ENCODE assay signal across 9 mouse cellular contexts in the genomic region with DNA sequence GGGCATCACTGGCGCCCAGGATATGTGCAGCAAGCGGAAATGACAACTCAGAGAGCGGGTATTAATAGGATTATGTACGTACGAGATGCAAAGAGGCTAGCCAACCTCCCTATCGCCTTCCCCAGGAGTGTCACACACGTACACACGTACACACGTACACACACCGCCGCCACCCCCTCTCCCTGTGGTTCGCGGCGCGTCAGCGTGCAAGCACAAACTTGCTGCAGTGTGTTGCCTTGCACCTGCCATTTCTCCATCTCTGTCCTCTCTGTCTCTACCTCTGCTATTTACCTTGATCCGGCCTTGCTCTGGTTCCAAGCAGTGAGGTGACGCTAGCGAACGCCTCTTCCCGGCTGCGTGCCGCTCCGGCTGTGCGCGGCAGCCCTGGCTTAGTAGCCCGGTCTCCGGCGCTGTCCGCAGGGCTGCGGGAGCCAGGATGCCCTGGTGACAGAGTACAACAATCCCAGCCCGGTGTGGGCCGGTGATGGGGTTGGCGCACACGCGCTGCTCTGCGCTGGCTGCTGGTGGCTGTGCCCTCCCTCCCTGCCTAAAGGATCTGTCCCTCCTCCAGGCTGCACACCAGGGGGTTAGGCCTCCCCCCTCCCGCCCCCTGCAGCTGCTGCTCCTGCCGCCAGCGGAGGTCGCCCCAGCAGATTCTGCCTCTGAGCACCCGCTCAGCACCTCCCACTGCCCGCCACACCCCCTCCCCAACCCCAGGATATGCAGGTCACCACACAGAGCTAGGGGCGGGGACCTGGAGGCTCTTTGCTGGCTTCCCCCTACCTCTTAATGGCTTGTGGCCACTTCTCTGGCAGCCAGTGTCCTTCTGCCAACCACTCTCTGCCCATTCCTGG. TPM values are rescaled to one million over a fixed set of nuclear protein-coding genes. Genes with fewer than 3 reads are reported as not detected.
DNase-seq lines count a peak whose midpoint lies in the region; ATAC-seq and TF ChIP-seq lines count a peak whose summit lies in the region.
"Had no signal": no experiment of that assay in that cellular context is flagged by ENCODE, and none has a peak within 500 bp of the region (broad histone marks: within the 10 kb centered on the region; RNA-seq: fewer than 3 reads in every experiment).

No protein-coding gene starts in this region.

- H3K9me3 ChIP-seq in erythroblast, embryonic 14.5 days (ENCODE audit: control insufficient read depth, low read length): no peaks in the 10 kb centered on the region
- no peaks in the 10 kb centered on the region for H3K9me3 ChIP-seq in embryonic facial prominence, embryonic 10.5 days
- no peaks in the 10 kb centered on the region for H3K9me3 ChIP-seq in heart, embryonic 12.5 days (replicated peaks)
- no peaks in the 10 kb centered on the region for H3K9me3 ChIP-seq in kidney, postnatal 0 days (replicated peaks; ENCODE audit: low read length)
- H3K9me3 ChIP-seq in limb, embryonic 15.5 days: no peaks in the 10 kb centered on the region
- no peaks in the 10 kb centered on the region for H3K9me3 ChIP-seq in midbrain, embryonic 15.5 days

- peak; percentile 9; the same call in 1 of the 2 replicates for TF ChIP-seq CTCF in kidney, postnatal 0 days (IDR thresholded peaks at IDR 0.05; ENCODE audit: low read depth)

- H3K27ac ChIP-seq in embryonic facial prominence, embryonic 10.5 days (replicated peaks): no peak overlapping the region; the same call in 1 of the 2 replicates
- no peak overlapping the region for H3K27ac ChIP-seq in heart, embryonic 12.5 days (ENCODE audit: poor library complexity, severe bottlenecking)
- H3K27ac ChIP-seq in kidney, postnatal 0 days: no peak overlapping the region
- no peak overlapping the region for H3K27ac ChIP-seq in limb, embryonic 15.5 days
- peak overlapping the region; percentile 91 for H3K27ac ChIP-seq in midbrain, embryonic 15.5 days

- peak; percentile 75 for DNase-seq in embryonic facial prominence, embryonic 10.5 days (ENCODE audit: low spot score)
- peak; percentile 43 for DNase-seq in kidney, postnatal 0 days (ENCODE audit: low spot score)
- peak; percentile 11 to 46 for DNase-seq in spleen, postnatal 10 days (ENCODE audit: low spot score in 2 of 2)

- no peaks in the 10 kb centered on the region for H3K36me3 ChIP-seq in erythroblast, embryonic 14.5 days (ENCODE audit: control insufficient read depth)
- H3K36me3 ChIP-seq in embryonic facial prominence, embryonic 10.5 days (replicated peaks): no peaks in the 10 kb centered on the region
- no peaks in the 10 kb centered on the region for H3K36me3 ChIP-seq in heart, embryonic 12.5 days
- no peaks in the 10 kb centered on the region for H3K36me3 ChIP-seq in kidney, postnatal 0 days (ENCODE audit: insufficient read depth, low read length)
- no peaks in the 10 kb centered on the region for H3K36me3 ChIP-seq in limb, embryonic 15.5 days
- H3K36me3 ChIP-seq in midbrain, embryonic 15.5 days (replicated peaks): no peaks in the 10 kb centered on the region

- H3K4me3 ChIP-seq in erythroblast, embryonic 14.5 days (replicated peaks): peak overlapping the region; percentile 40
- H3K4me3 ChIP-seq in embryonic facial prominence, embryonic 10.5 days: peak overlapping the region; percentile 62
- H3K4me3 ChIP-seq in heart, embryonic 12.5 days: peak overlapping the region; percentile 55
- H3K4me3 ChIP-seq in kidney, postnatal 0 days (replicated peaks; ENCODE audit: low read depth, low read length): peak overlapping the region; percentile 42
- H3K4me3 ChIP-seq in limb, embryonic 15.5 days: peak overlapping the region; percentile 44
- peak overlapping the region; percentile 81 for H3K4me3 ChIP-seq in midbrain, embryonic 15.5 days

- WGBS in embryonic facial prominence, embryonic 10.5 days: under 1% methylated on average over 44 of the region's 44 CpGs
- 1% methylated on average over 42 of the region's 44 CpGs for WGBS in heart, embryonic 12.5 days
- 2% methylated on average over 43 of the region's 44 CpGs for WGBS in kidney, postnatal 0 days
- under 1% methylated on average over 41 of the region's 44 CpGs for WGBS in limb, embryonic 15.5 days
- under 1% methylated on average over 44 of the region's 44 CpGs for WGBS in midbrain, embryonic 15.5 days

- peak overlapping the region; percentile 99 for H3K4me2 ChIP-seq in heart, embryonic 12.5 days
- peak overlapping the region; percentile 84 for H3K4me2 ChIP-seq in kidney, postnatal 0 days (ENCODE audit: low read length)
- H3K4me2 ChIP-seq in limb, embryonic 15.5 days: peak overlapping the region; percentile 91
- peak overlapping the region; percentile 81 for H3K4me2 ChIP-seq in midbrain, embryonic 15.5 days

- H3K4me1 ChIP-seq in erythroblast, embryonic 14.5 days (ENCODE audit: control insufficient read depth): peaks cover 2% of the 10 kb centered on the region; the same call in 1 of the 2 replicates
- peaks cover 14% of the 10 kb centered on the region for H3K4me1 ChIP-seq in embryonic facial prominence, embryonic 10.5 days
- H3K4me1 ChIP-seq in heart, embryonic 12.5 days (replicated peaks): peaks cover 12% of the 10 kb centered on the region
- H3K4me1 ChIP-seq in kidney, postnatal 0 days (replicated peaks; ENCODE audit: insufficient read depth, low read length): no peaks in the 10 kb centered on the region
- peaks cover 10% of the 10 kb centered on the region for H3K4me1 ChIP-seq in limb, embryonic 15.5 days
- H3K4me1 ChIP-seq in midbrain, embryonic 15.5 days: peaks cover 18% of the 10 kb centered on the region

- H3K27me3 ChIP-seq in erythroblast, embryonic 14.5 days (ENCODE audit: control insufficient read depth): peaks cover 12% of the 10 kb centered on the region
- H3K27me3 ChIP-seq in embryonic facial prominence, embryonic 10.5 days (replicated peaks; ENCODE audit: low read depth, poor library complexity, severe bottlenecking): peaks cover 20% of the 10 kb centered on the region
- peaks cover 4% of the 10 kb centered on the region; the same call in 1 of the 2 replicates for H3K27me3 ChIP-seq in heart, embryonic 12.5 days (replicated peaks)
- H3K27me3 ChIP-seq in kidney, postnatal 0 days (ENCODE audit: insufficient read depth, low read length): 0 out of 2 replicates have a peak, but pooled peaks cover 2% of the 10 kb centered on the region
- H3K27me3 ChIP-seq in limb, embryonic 15.5 days: peaks cover 9% of the 10 kb centered on the region; the same call in 1 of the 2 replicates
- no peaks in the 10 kb centered on the region; the same call in 1 of the 2 replicates for H3K27me3 ChIP-seq in midbrain, embryonic 15.5 days (replicated peaks)

- peak overlapping the region; percentile 53 for H3K9ac ChIP-seq in heart, embryonic 12.5 days
- peak overlapping the region; percentile 42 for H3K9ac ChIP-seq in kidney, postnatal 0 days (ENCODE audit: low read depth, low read length)
- H3K9ac ChIP-seq in limb, embryonic 15.5 days: peak overlapping the region; percentile 28; the same call in 1 of the 2 replicates
- H3K9ac ChIP-seq in midbrain, embryonic 15.5 days: peak overlapping the region; percentile 82

- no peak for ATAC-seq in erythroblast, adult 5-6 weeks (replicated peaks; ENCODE audit: low FRiP score, poor library complexity, severe bottlenecking)
- ATAC-seq in heart, embryonic 12.5 days (ENCODE audit: insufficient number of reproducible peaks, low FRiP score): peak; percentile 78
- ATAC-seq in kidney, postnatal 0 days (replicated peaks; ENCODE audit: low FRiP score, low read depth): peak; percentile 82
- 0 out of 2 replicates have a peak, but pooled peaks have one; percentile 48 for ATAC-seq in limb, embryonic 15.5 days (ENCODE audit: insufficient number of reproducible peaks, low FRiP score, low TSS enrichment, low read depth)
- ATAC-seq in midbrain, embryonic 15.5 days (replicated peaks): peak; percentile 96

RNA-seq across cellular contexts. Expression of a gene that starts 0.9 kb away (rescaled TPM):
- 0.15 and 0.19 TPM in 2 replicates for polyA plus RNA-seq in erythroblast, embryonic 14.5 days (2012)
- total RNA-seq in erythroblast, adult 5-6 weeks (2015; ENCODE audit: low replicate concordance): 50.5 and 51.4 TPM in 2 replicates
- total RNA-seq in erythroblast, adult 5-6 weeks (2017; ENCODE audit: low replicate concordance): 49.9 and 54.9 TPM in 2 replicates
- polyA plus RNA-seq in embryonic facial prominence, embryonic 10.5 days (2016; fragmentation: Nextera tagmentation; extraction: Ambion mirVana): 2.5 and 2.6 TPM in 2 replicates
- polyA plus RNA-seq in heart, embryonic 12.5 days (2016; fragmentation: Nextera tagmentation; extraction: Ambion mirVana): 18.0 and 19.6 TPM in 2 replicates
- 5.2 and 5.6 TPM in 2 replicates for polyA plus RNA-seq in kidney, postnatal 0 days (2015; fragmentation: Nextera tagmentation; extraction: Ambion mirVana)
- polyA plus RNA-seq in limb, embryonic 15.5 days (2015; fragmentation: Nextera tagmentation; extraction: Ambion mirVana): 7.6 and 10.9 TPM in 2 replicates
- polyA plus RNA-seq in midbrain, embryonic 15.5 days (2015; fragmentation: Nextera tagmentation; extraction: Ambion mirVana): 16.2 and 17.5 TPM in 2 replicates

RNA-seq across cellular contexts. Expression of a gene that starts 43.2 kb away (rescaled TPM):
- polyA plus RNA-seq in erythroblast, embryonic 14.5 days (2012): 0.03 and 0.09 TPM in 2 replicates
- total RNA-seq in erythroblast, adult 5-6 weeks (2015; ENCODE audit: low replicate concordance): 1.0 TPM in 1 of 2 replicates, not detected in the other
- 0.09 TPM in 1 of 2 replicates, not detected in the other for total RNA-seq in erythroblast, adult 5-6 weeks (2017; ENCODE audit: low replicate concordance)
- 1.5 and 2.0 TPM in 2 replicates for polyA plus RNA-seq in embryonic facial prominence, embryonic 10.5 days (2016; fragmentation: Nextera tagmentation; extraction: Ambion mirVana)
- polyA plus RNA-seq in heart, embryonic 12.5 days (2016; fragmentation: Nextera tagmentation; extraction: Ambion mirVana): 4.5 and 4.6 TPM in 2 replicates
- 12.2 and 12.4 TPM in 2 replicates for polyA plus RNA-seq in kidney, postnatal 0 days (2015; fragmentation: Nextera tagmentation; extraction: Ambion mirVana)
- polyA plus RNA-seq in limb, embryonic 15.5 days (2015; fragmentation: Nextera tagmentation; extraction: Ambion mirVana): 5.0 and 5.4 TPM in 2 replicates
- 0.65 and 0.71 TPM in 2 replicates for polyA plus RNA-seq in midbrain, embryonic 15.5 days (2015; fragmentation: Nextera tagmentation; extraction: Ambion mirVana)
- polyA plus RNA-seq: C2C12 had no signal

Comparison
In these comparisons a context has a peak if more than half of its experiments do, and no peak if none do; other contexts are left out.
1. H3K9ac ChIP-seq: peak in every context shown above with its lines; median percentile 82 in midbrain, embryonic 15.5 days; 53 in heart, embryonic 12.5 days; 42 in kidney, postnatal 0 days; 28 in limb, embryonic 15.5 days.